Mouse (Mus musculus) cerebellum, adult 2 months (tissue): ENCODE measurements at regions not wholly inside any gene's neighbourhood (a gene's known extent, or its start where the extent isn't known, plus 50 kb on each side); places are given as distances from the start of the nearest gene placed in this dataset.

Experiments used
- CTCF ChIP-seq: fragments of 200-500 bp; IDR thresholded peaks from 2 replicates; pipeline ENCODE4 v1.5.1; 2011; ENCODE audit warnings: low read depth, mild to moderate bottlenecking, control low read depth, low read length, moderate library complexity, borderline replicate concordance; ENCODE audit not compliant: insufficient read depth
- POLR2A ChIP-seq: fragments of 200-500 bp; IDR thresholded peaks from 2 replicates; pipeline ENCODE4 v1.6.1; 2011; ENCODE audit warnings: low read length, control low read depth, borderline replicate concordance; ENCODE audit not compliant: insufficient read depth

- no peak for TF ChIP-seq POLR2A
- no peak for TF ChIP-seq CTCF
Observed at GRCm38 (mm10) chr3:70134963-70135362, 127.5 kb downstream of the Otol1 start.
